Mouse (Mus musculus): ENCODE data around the gene Gm21411. TPM values are rescaled to one million over a fixed set of nuclear protein-coding genes. Genes with fewer than 3 reads are reported as not detected.

The Gm21411 gene
- not detected in 2 replicates for polyA plus RNA-seq (2021; fragmentation: Nextera tagmentation)
- long read RNA-seq, experiment 1: 0 reads
- long read RNA-seq, experiment 2: 0 reads

GRCm38 (mm10) chr4:146909386-146910137 is at the start of gene Gm21411:
Gene Gm21411, minus strand, starts transcription at chr4:146909590.

Other genes starting within 250 kb of the Gm21411 start
- gene Zfp989, start 62.4 kb upstream of the Gm21411 start, polyA plus RNA-seq (2021; fragmentation: Nextera tagmentation): not detected in 2 replicates
- gene Rex2, start 112.3 kb upstream of the Gm21411 start, polyA plus RNA-seq (2021; fragmentation: Nextera tagmentation): not detected in 2 replicates
- 1.6 and 1.9 TPM in 2 replicates for gene Zfp991, start 222.4 kb upstream of the Gm21411 start, polyA plus RNA-seq (2021; fragmentation: Nextera tagmentation)

Data from layer of hippocampus, adult 6 months (tissue).